Mouse (Mus musculus) embryonic facial prominence, embryonic 11.5 days (tissue): ENCODE data around the gene Olfr1259. TPM values are rescaled to one million over a fixed set of nuclear protein-coding genes. Genes with fewer than 3 reads are reported as not detected.
"Not testable (repeated sequence)": the region's sequence is repeated elsewhere in the genome, so short reads cannot be mapped to it uniquely, and the experiment has no call there.

Experiments
- ATAC-seq: fragments of 200-750 bp; cut with Nextera tagmentation; replicated peaks from 2 replicates; pipeline ENCODE4 v1.8.0; 2017; ENCODE audit warnings: low read depth; ENCODE audit not compliant: insufficient number of reproducible peaks, low FRiP score, low TSS enrichment
- DNase-seq: peaks from one replicate; pipeline ENCODE4 v3.0.0-alpha.2; 2015; ENCODE audit warnings: low spot score
- H3K27ac ChIP-seq: fragments of 300-500 bp; sonication (generic); replicated peaks from 2 replicates; pipeline ENCODE4 v1.5.1; 2014; ENCODE audit warnings: mild to moderate bottlenecking, low read depth, low read length, control low read depth
- H3K27me3 ChIP-seq: fragments of 300-500 bp; sonication (generic); 2 replicates; pipeline ENCODE4 v1.6.1; 2014; ENCODE audit warnings: mild to moderate bottlenecking, low read length, moderate library complexity, mixed read lengths; ENCODE audit not compliant: control insufficient read depth, insufficient read depth
- H3K36me3 ChIP-seq: fragments of 300-500 bp; sonication (generic); replicated peaks from 2 replicates; pipeline ENCODE4 v1.6.1; 2014; ENCODE audit warnings: low read depth, mild to moderate bottlenecking, low read length, moderate library complexity, mixed read lengths; ENCODE audit not compliant: control insufficient read depth, insufficient read depth
- H3K4me1 ChIP-seq: fragments of 300-500 bp; sonication (generic); 2 replicates; pipeline ENCODE4 v1.6.1; 2014; ENCODE audit warnings: low read length, mixed read lengths; ENCODE audit not compliant: control insufficient read depth, insufficient read depth
- H3K4me2 ChIP-seq: fragments of 300-500 bp; sonication (generic); 2 replicates; pipeline ENCODE4 v1.6.1; 2014; ENCODE audit warnings: low read depth, mild to moderate bottlenecking, control low read depth, low read length, moderate library complexity
- H3K4me3 ChIP-seq: fragments of 300-500 bp; sonication (generic); 2 replicates; pipeline ENCODE4 v1.5.1; 2014; ENCODE audit warnings: low read depth, low read length, control low read depth
- H3K9ac ChIP-seq: fragments of 300-500 bp; sonication (generic); replicated peaks from 2 replicates; pipeline ENCODE4 v1.6.1; 2014; ENCODE audit warnings: mild to moderate bottlenecking, control low read depth, low read length
- H3K9me3 ChIP-seq: fragments of 300-500 bp; sonication (generic); replicated peaks from 2 replicates; pipeline ENCODE4 v1.6.1; 2016; ENCODE audit warnings: mild to moderate bottlenecking, low read length, inconsistent platforms, mixed read lengths; ENCODE audit not compliant: control insufficient read depth
- WGBS: fragments of 180-500 bp; shearing (Covaris S2); extraction: QIAGEN DNeasy Blood & Tissue Kit; methylation state at CpG from one replicate; pipeline ENCODE4 v1.1.7; 2014; 5-methylcytosine and 5-hydroxymethylcytosine counted together
- polyA plus RNA-seq: library from polyadenylated mRNA; unstranded; fragments of >200 nt; fragmentation: Nextera tagmentation; extraction: Ambion mirVana; gene quantifications from 2 replicates; pipeline ENCODE4 v1.2.1, GENCODE M21; 2014

Gene Olfr1259
- not detected in 2 replicates for polyA plus RNA-seq

DNA sequence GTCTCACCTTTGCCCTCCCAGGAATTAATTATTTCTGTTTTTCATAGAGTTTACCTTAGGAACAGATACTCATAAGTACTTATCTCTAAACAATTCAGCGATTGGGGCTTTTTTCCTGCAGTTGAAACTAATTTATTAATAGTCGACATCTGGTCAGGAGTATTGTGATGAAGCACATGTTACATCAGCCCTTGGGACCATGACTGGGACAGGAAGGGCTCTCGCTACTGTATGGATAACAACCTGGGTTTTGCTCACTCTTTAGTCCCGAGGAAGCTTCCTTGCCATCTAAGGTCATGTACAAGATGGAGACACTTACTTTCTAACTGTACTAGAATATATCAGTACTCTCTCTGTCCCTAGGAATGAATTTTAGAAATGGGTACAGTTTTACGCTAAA lies at the start of gene Olfr1259:
Gene Olfr1259 (minus strand): TSS at position 101 of the 400 bp plus-strand sequence.
- no peaks in the 10 kb centered on the region for H3K27me3 ChIP-seq
- no peaks in the 10 kb centered on the region for H3K36me3 ChIP-seq
- H3K27ac ChIP-seq = no peak within 1 kb of the TSS
- ATAC-seq = no peak
- H3K4me2 ChIP-seq = no peak within 1 kb of the TSS
- no peaks in the 10 kb centered on the region for H3K9me3 ChIP-seq
- no peak within 1 kb of the TSS for H3K9ac ChIP-seq
- WGBS = 80% methylated on average over 5 of the region's 5 CpGs
- H3K4me1 ChIP-seq = no peaks in the 10 kb centered on the region
- no peak for DNase-seq
- H3K4me3 ChIP-seq = no peak within 1 kb of the TSS

DNA sequence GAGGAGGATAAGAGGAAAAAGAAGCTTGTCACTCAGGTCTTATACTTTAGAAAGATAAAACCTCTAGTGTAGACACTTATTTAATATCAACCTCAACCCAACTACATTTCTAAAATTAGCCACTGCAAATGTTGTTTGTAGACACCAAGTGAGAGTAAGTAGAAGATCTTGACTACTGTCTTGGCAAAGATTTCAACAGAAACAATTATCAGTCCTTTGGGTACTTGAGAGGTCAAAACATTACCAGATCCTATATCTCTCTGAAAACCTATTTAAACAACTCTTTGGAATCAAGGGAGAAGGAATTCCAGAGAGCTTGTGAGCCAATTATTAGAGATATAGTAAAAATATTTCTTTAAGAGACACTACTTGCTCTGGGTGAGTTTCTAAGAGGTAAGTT lies 42.5 kb upstream of the Olfr1259 start, which contains the start of gene Olfr1261:
Gene Olfr1261 (plus strand): TSS at position 301 of the 400 bp plus-strand sequence.
- no peak for ATAC-seq
- DNase-seq = no peak
- Histone ChIP-seq H3K36me3 (no peaks in the 10 kb centered on the region), H3K27ac (no peak within 1 kb of the TSS), H3K9me3 (no peaks in the 10 kb centered on the region), H3K4me1 (no peaks in the 10 kb centered on the region), H3K9ac (no peak within 1 kb of the TSS), H3K4me2 (no peak within 1 kb of the TSS), H3K27me3 (no peaks in the 10 kb centered on the region), H3K4me3 (no peak within 1 kb of the TSS)

DNA sequence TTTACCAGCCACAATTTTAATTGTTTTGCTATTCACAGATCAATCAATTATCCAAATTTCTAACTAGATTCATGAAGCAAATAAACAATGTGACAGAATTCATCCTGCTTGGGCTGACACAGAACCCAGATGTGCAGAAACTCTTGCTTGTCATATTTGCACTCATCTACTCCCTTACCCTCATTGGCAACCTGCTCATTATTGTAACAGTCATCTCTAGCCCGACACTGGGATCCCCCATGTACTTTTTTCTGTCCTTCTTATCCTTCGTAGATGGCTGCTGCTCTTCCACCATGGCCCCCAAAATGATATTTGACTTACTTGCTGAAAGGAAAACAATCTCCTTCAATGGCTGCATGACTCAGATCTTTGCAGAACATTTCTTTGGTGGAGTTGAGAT lies 29.2 kb upstream of the Olfr1259 start:
- no peaks in the 10 kb centered on the region for H3K36me3 ChIP-seq
- no peak overlapping the region for H3K4me3 ChIP-seq
- 83% methylated on average over 2 of the region's 2 CpGs for WGBS
- ATAC-seq (no peak), DNase-seq (no peak)
- H3K9me3 ChIP-seq = no peaks in the 10 kb centered on the region
- no peaks in the 10 kb centered on the region for H3K27me3 ChIP-seq
- H3K27ac ChIP-seq = no peak overlapping the region
- H3K4me2 ChIP-seq = no peak overlapping the region
- no peak overlapping the region for H3K9ac ChIP-seq
- H3K4me1 ChIP-seq = no peaks in the 10 kb centered on the region

DNA sequence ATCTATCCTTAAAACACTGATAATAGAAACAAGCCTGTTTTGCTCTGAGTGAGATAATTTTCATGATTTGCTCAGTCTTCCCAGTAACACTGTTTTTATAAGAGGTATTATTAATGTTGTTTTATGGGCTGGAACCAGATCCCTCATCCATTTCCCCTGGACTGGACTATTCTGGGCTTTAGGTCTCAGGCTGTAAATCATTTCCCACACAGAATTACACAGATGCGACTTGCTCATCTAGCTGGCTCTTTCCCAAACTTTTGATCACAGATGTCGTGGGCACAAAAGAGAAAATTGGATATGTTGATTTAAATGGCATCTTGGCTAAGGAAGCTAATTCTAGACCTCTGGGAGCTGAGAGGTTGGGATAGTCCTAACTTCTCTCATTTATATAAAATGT lies 25.7 kb upstream of the Olfr1259 start, which contains the start of gene Olfr1260:
Gene Olfr1260 (plus strand): TSS at position 157 of the 400 bp plus-strand sequence.
- Histone ChIP-seq H3K4me3 (no peak within 1 kb of the TSS), H3K27ac (no peak within 1 kb of the TSS), H3K36me3 (no peaks in the 10 kb centered on the region), H3K27me3 (no peaks in the 10 kb centered on the region), H3K4me2 (no peak within 1 kb of the TSS), H3K9me3 (no peaks in the 10 kb centered on the region), H3K4me1 (no peaks in the 10 kb centered on the region), H3K9ac (no peak within 1 kb of the TSS)
- DNase-seq = no peak
- 84% methylated on average over 2 of the region's 2 CpGs for WGBS
- ATAC-seq = no peak

DNA sequence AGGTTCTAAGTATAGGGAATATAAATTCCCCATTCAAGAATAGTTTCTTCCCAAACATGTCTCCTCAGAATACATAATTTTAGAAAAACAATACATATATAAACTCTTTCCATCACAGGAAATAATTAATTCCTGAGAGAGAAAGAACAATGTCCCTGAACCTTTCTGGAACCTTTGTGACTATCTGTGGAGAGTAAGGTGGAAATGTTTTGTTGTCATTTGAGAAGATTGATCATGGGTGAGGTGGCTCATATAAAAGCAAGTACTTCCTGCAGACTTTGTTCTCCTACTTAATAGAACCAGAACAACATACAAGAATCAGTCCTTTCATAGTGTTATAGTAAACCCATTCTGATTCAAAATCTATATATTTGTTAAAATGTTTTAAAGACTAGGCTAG lies 21.5 kb downstream of the Olfr1259 start, which contains the start of gene Olfr1258:
Gene Olfr1258 (plus strand): TSS at position 301 of the 400 bp plus-strand sequence.
- no peak within 1 kb of the TSS for H3K4me2 ChIP-seq
- H3K27me3 ChIP-seq = no peaks in the 10 kb centered on the region
- H3K36me3 ChIP-seq = no peaks in the 10 kb centered on the region
- H3K27ac ChIP-seq = no peak within 1 kb of the TSS
- no peaks in the 10 kb centered on the region for H3K9me3 ChIP-seq
- no peak within 1 kb of the TSS for H3K9ac ChIP-seq
- no peaks in the 10 kb centered on the region for H3K4me1 ChIP-seq
- no peak for DNase-seq
- no peak within 1 kb of the TSS for H3K4me3 ChIP-seq
- ATAC-seq = no peak

DNA sequence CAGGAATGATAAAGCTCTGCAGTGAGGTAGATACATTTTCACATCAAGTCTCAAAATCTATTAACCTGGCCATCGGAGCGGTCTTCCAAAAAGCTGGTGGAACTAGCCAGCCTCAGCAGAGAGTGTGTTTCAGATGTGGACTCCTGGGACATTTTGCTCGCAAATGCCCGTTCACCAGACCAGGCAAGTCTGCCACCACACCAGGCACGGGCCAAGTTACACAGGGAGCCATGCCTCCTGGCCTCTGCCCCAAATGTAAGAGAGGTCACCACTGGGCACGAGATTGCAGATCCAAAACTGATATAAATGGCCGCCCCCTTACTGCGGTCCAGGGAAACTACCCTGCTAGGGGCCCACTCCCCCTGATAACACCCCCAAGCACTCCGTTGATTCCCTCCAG lies 35.8 kb downstream of the Olfr1259 start:
- not testable (repeated sequence) for H3K9ac ChIP-seq, ATAC-seq, H3K27ac ChIP-seq, H3K36me3 ChIP-seq, H3K27me3 ChIP-seq, H3K4me1 ChIP-seq, DNase-seq, H3K4me2 ChIP-seq, H3K4me3 ChIP-seq, H3K9me3 ChIP-seq
- 89% methylated on average over 9 of the region's 9 CpGs for WGBS

Other genes starting within 250 kb of the Olfr1259 start
- gene Olfr1252, start 223.7 kb downstream of the Olfr1259 start, polyA plus RNA-seq = not detected in 2 replicates
- not detected in 2 replicates for gene Olfr1253, start 191.6 kb downstream of the Olfr1259 start, polyA plus RNA-seq
- not detected in 2 replicates for gene Olfr1254, start 155.0 kb downstream of the Olfr1259 start, polyA plus RNA-seq
- gene Olfr1255, start 136.6 kb downstream of the Olfr1259 start, polyA plus RNA-seq = not detected in 2 replicates
- gene Olfr1256, start 107.1 kb downstream of the Olfr1259 start, polyA plus RNA-seq = not detected in 2 replicates
- gene Olfr48, start 100.5 kb downstream of the Olfr1259 start, polyA plus RNA-seq = not detected in 2 replicates
- gene Olfr1257, start 70.2 kb downstream of the Olfr1259 start, polyA plus RNA-seq = not detected in 2 replicates
- not detected in 2 replicates for gene Olfr1258, start 21.4 kb downstream of the Olfr1259 start, polyA plus RNA-seq
- not detected in 2 replicates for gene Olfr1260, start 25.7 kb upstream of the Olfr1259 start, polyA plus RNA-seq
- gene Olfr1261, start 42.6 kb upstream of the Olfr1259 start, polyA plus RNA-seq = not detected in 2 replicates
- gene Olfr1262, start 51.5 kb upstream of the Olfr1259 start, polyA plus RNA-seq = not detected in 2 replicates
- not detected in 2 replicates for gene Olfr1263, start 63.5 kb upstream of the Olfr1259 start, polyA plus RNA-seq
- gene Olfr1264, start 76.9 kb upstream of the Olfr1259 start, polyA plus RNA-seq = not detected in 2 replicates
- gene Olfr1265, start 86.7 kb upstream of the Olfr1259 start, polyA plus RNA-seq = not detected in 2 replicates
- gene Olfr140, start 114.9 kb upstream of the Olfr1259 start, polyA plus RNA-seq = not detected in 2 replicates
- gene Olfr1269, start 172.7 kb upstream of the Olfr1259 start, polyA plus RNA-seq = not detected in 2 replicates
- gene Olfr32, start 193.6 kb upstream of the Olfr1259 start, polyA plus RNA-seq = 0.08 TPM in 1 of 2 replicates, not detected in the other
- 0.07 TPM in 1 of 2 replicates, not detected in the other for gene Olfr1270, start 204.4 kb upstream of the Olfr1259 start, polyA plus RNA-seq